Mouse (Mus musculus) urinary bladder, postnatal 14 days (tissue): ENCODE results near the gene Rrh.

Experiments
- DNase-seq: peaks from one replicate; pipeline ENCODE4 v3.0.0; 2021; ENCODE audit warnings: low spot score

Gene Rrh

DNA sequence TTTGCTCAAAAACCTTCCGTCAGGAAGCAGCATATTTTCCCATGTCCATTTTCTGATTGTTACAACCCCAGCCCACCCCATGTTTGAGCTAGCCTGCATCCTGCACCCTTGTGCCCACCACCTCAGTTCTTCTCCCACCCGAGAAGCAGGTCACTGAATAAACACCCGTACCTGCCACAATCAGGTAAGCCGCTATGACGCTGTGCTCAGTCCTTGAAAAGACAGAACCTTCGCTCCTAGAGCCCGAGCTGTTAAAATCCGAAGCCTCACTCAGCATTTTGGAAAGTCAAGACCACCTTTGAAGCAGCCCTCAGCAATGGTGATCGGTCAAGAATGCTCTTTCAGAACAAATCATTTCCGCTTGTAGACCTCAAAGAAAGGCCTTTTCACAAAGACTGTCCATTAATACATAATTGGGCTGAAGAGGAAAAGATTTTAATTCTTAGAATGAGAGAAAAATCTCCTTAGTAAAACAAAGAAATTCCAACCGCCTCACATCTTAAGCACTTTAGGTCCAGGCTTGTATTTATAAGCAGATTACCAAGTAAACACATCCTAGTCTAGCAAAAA, at the start of gene Rrh:
Rrh (minus strand) TSS at position 382 of the 570 bp plus-strand sequence.
- no peak for DNase-seq

- DNase-seq = peak; percentile 47
Measured at GRCm38 (mm10) chr3:129863698-129864097, 41.3 kb upstream of the Rrh start.

DNA sequence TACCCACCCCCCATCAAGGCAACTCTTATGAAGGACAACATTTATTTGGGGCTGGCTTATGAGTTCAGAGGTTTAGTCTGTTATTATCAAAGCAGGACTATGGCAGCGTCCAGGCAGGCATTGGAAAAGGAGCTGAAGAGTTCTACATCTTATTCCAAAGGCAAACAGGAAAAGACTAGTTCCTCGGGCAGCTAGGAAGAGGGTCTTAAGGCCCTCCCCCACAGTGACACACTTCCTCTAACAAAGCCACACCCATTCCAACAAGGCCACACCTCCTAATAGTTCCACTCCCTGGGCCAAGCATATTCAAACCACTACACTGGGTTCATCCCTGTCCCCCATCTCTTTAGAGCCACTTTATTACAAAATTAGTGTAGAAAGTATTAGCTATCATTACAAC, 40.2 kb upstream of the Rrh start:
- DNase-seq = no peak

GRCm38 (mm10) chr3:129846846-129847245, 24.5 kb upstream of the Rrh start:
- DNase-seq = no peak

DNA sequence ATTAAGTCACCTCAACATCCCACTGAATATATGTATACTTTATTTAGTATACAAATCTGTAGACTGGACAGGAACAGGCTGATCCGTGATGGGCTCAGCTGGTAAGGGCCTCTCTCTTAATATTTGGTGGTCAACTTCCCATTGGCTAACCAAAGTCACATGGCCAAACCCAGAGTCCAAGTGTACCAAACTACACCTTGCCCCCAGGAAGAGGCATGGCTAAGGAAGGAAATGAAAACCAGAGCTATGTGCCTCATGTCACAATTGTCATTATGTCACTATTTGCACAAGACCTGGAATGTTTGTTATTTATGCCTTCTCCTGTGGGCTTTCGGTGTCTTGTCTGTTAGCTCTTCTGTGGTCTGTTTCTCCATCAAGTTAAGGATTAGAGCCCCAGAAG, 23.5 kb upstream of the Rrh start:
- no peak for DNase-seq

GRCm38 (mm10) chr3:129838017-129838416, 15.6 kb upstream of the Rrh start:
- DNase-seq = no peak

DNA sequence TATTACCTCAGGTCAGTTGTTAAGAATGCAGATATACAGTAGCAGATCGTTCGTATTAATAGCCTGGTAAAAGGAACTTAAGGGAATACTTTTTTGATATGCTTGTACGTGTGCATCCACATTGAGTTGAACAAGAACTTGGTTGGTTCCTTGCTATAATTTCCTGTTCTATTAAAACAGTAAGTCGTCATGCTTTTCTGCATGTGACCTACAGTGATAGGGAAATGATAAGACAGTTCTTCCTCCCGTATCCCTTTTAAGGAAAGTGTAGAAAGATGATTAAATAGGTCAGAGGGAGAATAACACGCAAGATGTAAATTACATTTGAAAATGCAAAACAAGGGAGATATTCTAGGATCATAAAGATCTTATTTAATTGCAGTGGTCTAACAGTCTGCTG, 14.6 kb upstream of the Rrh start:
- no peak for DNase-seq

GRCm38 (mm10) chr3:129836051-129836697, 13.8 kb upstream of the Rrh start:
- DNase-seq = peak; percentile 22

GRCm38 (mm10) chr3:129835388-129835934, 13.1 kb upstream of the Rrh start, which contains the start of gene Cfi:
Gene Cfi, plus strand, starts transcription at chr3:129835884.
- no peak for DNase-seq

DNA sequence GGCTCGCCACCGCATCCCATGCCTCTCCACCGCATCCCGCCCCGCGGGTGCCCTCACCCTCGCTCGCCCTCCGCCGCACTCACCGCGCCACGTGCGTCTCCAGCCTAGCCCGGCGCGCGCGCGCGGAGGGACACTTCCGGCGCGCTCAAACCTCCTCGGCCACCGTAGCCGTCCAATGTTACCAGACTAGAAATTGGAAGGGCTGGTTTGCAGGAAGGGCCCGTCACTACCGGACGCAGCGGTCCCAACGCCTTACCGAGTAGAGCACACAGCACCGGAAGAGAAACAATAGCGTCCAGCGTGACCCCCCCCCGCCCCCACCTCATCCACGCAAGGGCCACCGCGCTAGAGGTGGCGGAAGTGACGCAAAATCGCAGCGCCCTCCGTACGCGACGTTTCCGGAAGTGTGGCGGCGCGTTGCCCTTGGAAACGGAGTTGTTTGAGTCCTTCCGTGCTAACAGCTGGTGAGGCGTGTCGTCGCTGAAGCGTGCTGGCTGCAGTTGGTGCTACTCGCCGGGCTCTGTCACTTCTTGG, 8.7 kb upstream of the Rrh start, which contains the start of gene Gar1:
Gar1 (minus strand) TSS at position 362 of the 534 bp plus-strand sequence.
- peak; percentile 96 for DNase-seq

DNA sequence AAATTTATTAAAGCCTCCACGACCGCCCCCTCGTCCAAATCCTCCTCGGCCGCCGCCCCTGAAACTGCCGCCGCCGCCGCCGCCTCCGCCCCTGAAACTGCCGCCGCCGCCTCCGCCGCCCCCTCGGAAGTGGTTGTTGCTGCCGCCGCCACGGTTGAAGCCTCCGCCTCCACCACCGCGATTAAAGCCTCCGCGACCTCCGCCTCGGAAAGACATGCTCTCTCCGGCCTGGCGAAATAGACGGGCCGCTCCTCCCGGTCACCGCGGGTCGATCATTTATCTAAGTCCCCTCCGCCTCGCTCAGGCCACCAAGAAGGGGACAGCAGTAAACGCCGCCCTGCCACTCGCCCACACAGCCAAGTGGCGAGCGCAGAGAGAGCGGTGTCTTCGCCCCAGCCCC, 8.2 kb upstream of the Rrh start:
- DNase-seq = peak; percentile 22

DNA sequence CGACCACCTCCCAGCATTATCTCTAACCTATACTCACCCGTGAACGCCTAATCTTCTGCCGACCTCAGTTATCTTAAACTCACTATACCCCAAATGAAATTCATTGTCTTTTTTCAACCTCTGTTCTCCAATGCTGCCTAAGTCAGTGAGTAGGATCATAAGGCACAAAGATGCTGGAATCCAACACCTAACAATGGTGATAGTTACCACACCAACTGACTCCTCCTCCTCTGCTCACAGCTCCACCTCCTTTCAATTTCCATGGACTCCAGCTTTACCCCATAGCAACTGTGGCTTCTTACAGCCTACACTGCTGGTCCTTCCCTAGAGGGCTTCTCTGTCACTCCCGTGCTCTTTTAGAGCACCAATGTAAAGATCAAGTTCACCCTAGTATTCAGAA, 5.3 kb upstream of the Rrh start:
- DNase-seq = no peak

DNA sequence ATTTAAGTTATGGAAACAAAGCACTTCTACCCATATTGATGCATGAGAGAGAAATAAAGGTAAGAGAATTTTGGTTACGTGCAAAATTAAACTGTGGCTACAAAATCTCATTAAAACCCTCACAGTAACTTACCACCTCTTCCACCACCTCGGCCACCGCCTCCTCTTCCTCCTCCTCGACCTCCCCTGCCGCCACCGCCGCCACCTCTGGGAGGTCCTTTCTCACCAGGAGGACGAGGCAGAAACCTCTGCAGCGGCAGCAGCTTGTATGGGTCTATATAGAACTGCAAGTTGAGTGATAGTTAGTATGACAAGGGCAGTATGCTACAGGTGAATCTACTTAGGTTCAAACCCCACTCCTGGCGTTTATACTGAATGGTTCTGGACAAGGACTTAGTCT, 4.3 kb upstream of the Rrh start:
- no peak for DNase-seq

DNA sequence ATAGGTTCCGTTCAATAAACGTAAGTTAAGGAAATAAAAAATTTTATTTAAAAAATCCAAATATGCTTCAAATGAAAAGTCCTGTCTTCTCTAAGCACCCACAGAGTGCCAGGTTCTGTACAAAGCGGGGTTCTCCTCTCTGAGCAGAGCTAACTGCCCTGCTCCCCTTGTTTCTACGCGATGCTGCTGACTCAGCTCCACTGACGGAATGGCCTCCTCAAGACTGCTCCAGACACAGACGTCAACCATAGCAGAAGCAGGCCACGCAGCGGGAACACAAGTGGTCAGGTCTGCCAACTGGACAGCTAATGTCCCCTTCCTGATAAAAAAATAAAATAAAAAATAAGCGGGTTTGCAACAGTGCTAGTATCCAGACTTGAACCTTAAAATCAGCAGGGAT, 2.5 kb upstream of the Rrh start:
- no peak for DNase-seq

GRCm38 (mm10) chr3:129824146-129824545, 1.8 kb upstream of the Rrh start:
- no peak for DNase-seq

DNA sequence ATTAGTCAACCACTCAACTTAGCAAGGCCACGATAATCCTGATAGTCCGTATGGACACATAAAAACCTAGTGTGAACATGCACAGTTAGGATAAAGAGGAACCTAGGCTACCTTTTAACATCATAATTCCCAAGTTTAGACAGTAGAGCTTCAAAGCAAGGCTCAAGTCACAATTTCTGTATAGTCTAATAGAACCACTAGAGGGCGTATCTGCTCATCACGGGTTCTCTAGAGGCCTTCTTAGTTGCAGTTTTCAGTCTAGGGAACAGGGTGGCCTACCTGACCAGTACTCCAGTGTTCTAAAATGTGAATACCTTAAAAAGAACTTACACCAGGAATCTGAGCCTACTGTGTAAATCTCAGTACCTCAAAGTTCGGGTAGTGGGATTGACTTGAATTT, 906 bp upstream of the Rrh start:
- DNase-seq = no peak

DNA sequence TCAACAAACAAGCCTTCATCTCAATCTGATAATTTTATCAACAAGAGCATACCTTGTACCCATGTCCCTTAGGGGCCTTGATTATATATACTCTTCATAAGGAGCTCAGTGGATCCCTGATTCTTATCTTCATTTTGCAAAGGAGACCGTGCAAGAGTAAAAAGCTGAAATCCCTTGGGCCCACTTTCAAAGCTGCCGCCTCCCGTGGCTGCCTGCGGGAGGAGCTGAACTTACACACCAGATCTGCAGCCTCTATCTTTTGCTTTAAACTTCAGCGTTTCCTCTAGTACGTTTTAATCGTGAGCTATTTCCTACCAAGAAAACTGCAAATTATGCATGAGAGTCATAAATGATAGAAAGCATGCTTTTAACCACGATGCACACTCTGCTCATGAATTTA, 651 bp downstream of the Rrh start:
- no peak for DNase-seq

DNA sequence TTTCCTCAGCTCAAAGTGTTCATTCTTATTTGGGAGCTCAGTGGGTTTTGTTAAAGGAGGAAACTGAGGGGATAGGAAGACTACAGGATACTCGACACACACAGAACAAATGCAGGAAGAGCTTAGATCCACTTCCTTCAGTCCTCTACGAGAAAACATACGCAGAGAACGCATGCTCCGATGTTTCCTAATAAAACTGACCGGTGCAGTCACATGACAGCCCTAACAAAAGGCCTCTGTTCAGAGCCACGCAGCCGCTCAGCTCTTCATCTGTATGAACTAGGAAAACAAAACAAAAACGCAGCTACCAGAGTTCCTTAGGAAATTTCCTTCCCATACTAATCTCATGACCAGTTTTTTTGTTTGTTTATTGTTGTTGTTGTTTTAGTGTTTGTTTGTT, 1.5 kb downstream of the Rrh start:
- no peak for DNase-seq

DNA sequence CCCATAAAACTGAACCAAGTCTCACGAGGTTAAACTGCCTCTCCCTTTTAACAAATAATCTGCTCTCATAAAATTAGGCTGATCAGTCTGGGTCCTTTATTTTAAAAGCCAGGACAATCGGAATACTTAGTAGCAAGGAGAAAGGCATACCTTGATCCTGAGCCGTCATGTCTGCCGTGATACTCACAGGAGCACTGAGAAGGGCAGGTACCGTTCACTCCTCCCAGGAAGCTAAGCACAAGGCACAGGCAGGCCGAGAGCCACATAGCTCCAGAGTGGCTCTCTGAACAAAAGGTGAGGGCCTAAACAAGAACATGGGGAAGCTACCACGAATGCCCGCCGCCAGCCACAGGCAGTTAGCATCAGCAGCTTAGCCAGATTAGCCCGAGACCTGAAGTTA, 18.6 kb downstream of the Rrh start, which contains the start of gene Lrit3:
Lrit3 (minus strand) TSS at position 266 of the 400 bp plus-strand sequence.
- no peak for DNase-seq

- DNase-seq = no peak
Measured at GRCm38 (mm10) chr3:129799011-129799410, 23.4 kb downstream of the Rrh start.

DNA sequence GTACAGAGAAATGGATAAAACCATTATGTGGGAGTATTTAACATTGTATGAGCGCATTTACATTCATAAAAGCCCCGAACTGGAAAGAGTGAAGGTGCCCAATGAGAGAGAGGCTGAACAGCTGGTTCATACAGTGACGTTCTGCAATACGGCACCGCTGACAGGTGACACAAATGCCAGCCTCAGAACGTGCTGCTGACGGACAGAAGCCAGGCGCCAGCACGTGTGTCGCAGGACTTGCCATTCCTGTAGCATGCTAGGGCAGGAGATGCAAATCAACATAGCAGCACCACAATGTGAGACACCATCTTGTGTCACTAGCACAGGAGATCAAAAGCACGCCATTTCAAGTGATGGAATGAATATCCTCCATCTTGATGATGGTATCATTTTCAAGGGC, 23.8 kb downstream of the Rrh start:
- DNase-seq = no peak

DNA sequence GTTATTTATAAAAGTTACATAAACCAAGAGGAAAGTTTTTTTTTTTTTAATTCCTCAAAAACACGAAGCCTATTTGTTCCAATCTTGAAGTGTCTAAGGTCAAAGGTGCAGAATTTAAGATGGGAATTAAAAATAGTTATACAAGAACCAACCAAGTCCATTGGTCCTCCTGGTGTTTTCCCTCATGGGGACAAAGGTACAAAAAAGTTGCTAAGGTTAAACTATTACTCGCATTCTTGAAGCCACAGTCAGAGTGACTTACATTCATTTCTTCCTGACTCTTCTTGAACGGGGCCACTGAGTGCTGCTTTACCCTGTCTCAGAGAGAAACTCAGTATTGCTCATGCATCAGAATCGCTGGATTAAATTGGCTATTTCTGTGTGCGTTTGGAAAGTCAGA, 25.0 kb downstream of the Rrh start:
- no peak for DNase-seq

GRCm38 (mm10) chr3:129793801-129794200, 28.6 kb downstream of the Rrh start:
- DNase-seq = no peak
